Mouse (Mus musculus): ENCODE measurements around the gene Fndc3b. TPM values are rescaled to one million over a fixed set of nuclear protein-coding genes. Genes with fewer than 3 reads are reported as not detected.

Fndc3b gene
- polyA plus RNA-seq, 1 experiment from 2014 or later: 12.0 TPM

GRCm38 (mm10) chr3:27691486-27692160 lies 19.5 kb downstream of the Fndc3b start:
- Histone ChIP-seq H3K9me3 (ENCODE audit: control insufficient read depth, low read length) (no peaks in the 10 kb centered on the region), H3K4me3 (ENCODE audit: low read depth, low read length) (no peak overlapping the region), H3K4me1 (ENCODE audit: control insufficient read depth, insufficient read depth, low read length) (0 out of 2 replicates have a peak, but pooled peaks cover 3% of the 10 kb centered on the region), H3K36me3 (ENCODE audit: control insufficient read depth, insufficient read depth, low read length) (no peaks in the 10 kb centered on the region), H3K27me3 (ENCODE audit: control insufficient read depth, insufficient read depth, low read length) (no peaks in the 10 kb centered on the region), H3K9ac (ENCODE audit: low read length) (no peak overlapping the region), H3K27ac (replicated peaks; ENCODE audit: low read depth, low read length) (no peak overlapping the region), H3K4me2 (ENCODE audit: low read depth, severe bottlenecking) (no peak overlapping the region)
- ATAC-seq (ENCODE audit: insufficient number of reproducible peaks, low FRiP score, low TSS enrichment, low read depth) (no peak), DNase-seq (ENCODE audit: low spot score) (no peak)
- 91% methylated on average over 9 of the region's 9 CpGs for WGBS

- Histone ChIP-seq H3K4me1 (ENCODE audit: control insufficient read depth, insufficient read depth, low read length) (0 out of 2 replicates have a peak, but pooled peaks cover 3% of the 10 kb centered on the region), H3K27me3 (ENCODE audit: control insufficient read depth, insufficient read depth, low read length) (no peaks in the 10 kb centered on the region), H3K4me3 (ENCODE audit: low read depth, low read length) (no peak overlapping the region), H3K4me2 (ENCODE audit: low read depth, severe bottlenecking) (no peak overlapping the region), H3K9me3 (ENCODE audit: control insufficient read depth, low read length) (no peaks in the 10 kb centered on the region), H3K27ac (replicated peaks; ENCODE audit: low read depth, low read length) (no peak overlapping the region), H3K9ac (ENCODE audit: low read length) (no peak overlapping the region), H3K36me3 (ENCODE audit: control insufficient read depth, insufficient read depth, low read length) (no peaks in the 10 kb centered on the region)
- WGBS: 80% methylated on average over 6 of the region's 6 CpGs
- DNase-seq (ENCODE audit: low spot score) (no peak), ATAC-seq (ENCODE audit: insufficient number of reproducible peaks, low FRiP score, low TSS enrichment, low read depth) (no peak)
Observed at GRCm38 (mm10) chr3:27690030-27690429, 21.1 kb downstream of the Fndc3b start.

GRCm38 (mm10) chr3:27689149-27689865 lies 21.8 kb downstream of the Fndc3b start:
- Histone ChIP-seq H3K27me3 (ENCODE audit: control insufficient read depth, insufficient read depth, low read length) (no peaks in the 10 kb centered on the region), H3K4me1 (ENCODE audit: control insufficient read depth, insufficient read depth, low read length) (0 out of 2 replicates have a peak, but pooled peaks cover 3% of the 10 kb centered on the region), H3K4me3 (ENCODE audit: low read depth, low read length) (no peak overlapping the region), H3K36me3 (ENCODE audit: control insufficient read depth, insufficient read depth, low read length) (no peaks in the 10 kb centered on the region), H3K9me3 (ENCODE audit: control insufficient read depth, low read length) (no peaks in the 10 kb centered on the region), H3K27ac (replicated peaks; ENCODE audit: low read depth, low read length) (no peak overlapping the region), H3K4me2 (ENCODE audit: low read depth, severe bottlenecking) (no peak overlapping the region), H3K9ac (ENCODE audit: low read length) (no peak overlapping the region)
- 88% methylated on average over 12 of the region's 12 CpGs for WGBS
- DNase-seq (ENCODE audit: low spot score) (no peak), ATAC-seq (ENCODE audit: insufficient number of reproducible peaks, low FRiP score, low TSS enrichment, low read depth) (no peak)

- no peaks in the 10 kb centered on the region for H3K9me3 ChIP-seq (ENCODE audit: control insufficient read depth, low read length)
- 87% methylated on average over 19 of the region's 19 CpGs for WGBS
- DNase-seq (ENCODE audit: low spot score) (no peak), ATAC-seq (ENCODE audit: insufficient number of reproducible peaks, low FRiP score, low TSS enrichment, low read depth) (no peak)
- H3K4me1 ChIP-seq (ENCODE audit: control insufficient read depth, insufficient read depth, low read length): peaks cover 3% of the 10 kb centered on the region; the same call in 1 of the 2 replicates
- H3K4me3 ChIP-seq (ENCODE audit: low read depth, low read length): no peak overlapping the region
- H3K27ac ChIP-seq (replicated peaks; ENCODE audit: low read depth, low read length): no peak overlapping the region
- H3K9ac ChIP-seq (ENCODE audit: low read length): no peak overlapping the region
- no peaks in the 10 kb centered on the region for H3K27me3 ChIP-seq (ENCODE audit: control insufficient read depth, insufficient read depth, low read length)
- H3K36me3 ChIP-seq (ENCODE audit: control insufficient read depth, insufficient read depth, low read length): no peaks in the 10 kb centered on the region
- no peak overlapping the region for H3K4me2 ChIP-seq (ENCODE audit: low read depth, severe bottlenecking)
Observed at GRCm38 (mm10) chr3:27686732-27687491, 24.2 kb downstream of the Fndc3b start.

- no peaks in the 10 kb centered on the region for H3K9me3 ChIP-seq (ENCODE audit: control insufficient read depth, low read length)
- ATAC-seq (ENCODE audit: insufficient number of reproducible peaks, low FRiP score, low TSS enrichment, low read depth): no peak
- WGBS: 85% methylated on average over 14 of the region's 14 CpGs
- no peaks in the 10 kb centered on the region for H3K27me3 ChIP-seq (ENCODE audit: control insufficient read depth, insufficient read depth, low read length)
- no peaks in the 10 kb centered on the region for H3K36me3 ChIP-seq (ENCODE audit: control insufficient read depth, insufficient read depth, low read length)
- no peak overlapping the region for H3K4me2 ChIP-seq (ENCODE audit: low read depth, severe bottlenecking)
- peaks cover 3% of the 10 kb centered on the region; the same call in 1 of the 2 replicates for H3K4me1 ChIP-seq (ENCODE audit: control insufficient read depth, insufficient read depth, low read length)
- H3K9ac ChIP-seq (ENCODE audit: low read length): no peak overlapping the region
- DNase-seq (ENCODE audit: low spot score): no peak
- no peak overlapping the region for H3K4me3 ChIP-seq (ENCODE audit: low read depth, low read length)
- no peak overlapping the region for H3K27ac ChIP-seq (replicated peaks; ENCODE audit: low read depth, low read length)
Observed at GRCm38 (mm10) chr3:27685650-27686208, 25.4 kb downstream of the Fndc3b start.

- Histone ChIP-seq H3K4me1 (ENCODE audit: control insufficient read depth, insufficient read depth, low read length) (peaks cover 3% of the 10 kb centered on the region; the same call in 1 of the 2 replicates), H3K27ac (replicated peaks; ENCODE audit: low read depth, low read length) (no peak overlapping the region), H3K36me3 (ENCODE audit: control insufficient read depth, insufficient read depth, low read length) (no peaks in the 10 kb centered on the region), H3K9me3 (ENCODE audit: control insufficient read depth, low read length) (no peaks in the 10 kb centered on the region), H3K27me3 (ENCODE audit: control insufficient read depth, insufficient read depth, low read length) (no peaks in the 10 kb centered on the region), H3K4me3 (ENCODE audit: low read depth, low read length) (no peak overlapping the region), H3K9ac (ENCODE audit: low read length) (no peak overlapping the region), H3K4me2 (ENCODE audit: low read depth, severe bottlenecking) (no peak overlapping the region)
- WGBS: 92% methylated on average over 6 of the region's 6 CpGs
- no peak for DNase-seq (ENCODE audit: low spot score)
- no peak for ATAC-seq (ENCODE audit: insufficient number of reproducible peaks, low FRiP score, low TSS enrichment, low read depth)
Observed at GRCm38 (mm10) chr3:27685134-27685533, 26.0 kb downstream of the Fndc3b start.

- Histone ChIP-seq H3K27ac (replicated peaks; ENCODE audit: low read depth, low read length) (no peak overlapping the region), H3K4me1 (ENCODE audit: control insufficient read depth, insufficient read depth, low read length) (peaks cover 3% of the 10 kb centered on the region; the same call in 1 of the 2 replicates), H3K4me3 (ENCODE audit: low read depth, low read length) (no peak overlapping the region), H3K27me3 (ENCODE audit: control insufficient read depth, insufficient read depth, low read length) (no peaks in the 10 kb centered on the region), H3K9ac (ENCODE audit: low read length) (no peak overlapping the region), H3K9me3 (ENCODE audit: control insufficient read depth, low read length) (no peaks in the 10 kb centered on the region), H3K36me3 (ENCODE audit: control insufficient read depth, insufficient read depth, low read length) (no peaks in the 10 kb centered on the region), H3K4me2 (ENCODE audit: low read depth, severe bottlenecking) (no peak overlapping the region)
- 76% methylated on average over 4 of the region's 4 CpGs for WGBS
- ATAC-seq (ENCODE audit: insufficient number of reproducible peaks, low FRiP score, low TSS enrichment, low read depth) (no peak), DNase-seq (ENCODE audit: low spot score) (no peak)
Observed at GRCm38 (mm10) chr3:27683374-27683773, 27.7 kb downstream of the Fndc3b start.

GRCm38 (mm10) chr3:27677574-27677973 lies 33.5 kb downstream of the Fndc3b start:
- H3K27me3 ChIP-seq (ENCODE audit: control insufficient read depth, insufficient read depth, low read length): no peaks in the 10 kb centered on the region
- no peaks in the 10 kb centered on the region for H3K4me1 ChIP-seq (ENCODE audit: control insufficient read depth, insufficient read depth, low read length)
- no peak overlapping the region for H3K9ac ChIP-seq (ENCODE audit: low read length)
- H3K36me3 ChIP-seq (ENCODE audit: control insufficient read depth, insufficient read depth, low read length): no peaks in the 10 kb centered on the region
- no peak overlapping the region for H3K4me2 ChIP-seq (ENCODE audit: low read depth, severe bottlenecking)
- ATAC-seq (ENCODE audit: insufficient number of reproducible peaks, low FRiP score, low TSS enrichment, low read depth): no peak
- no peak overlapping the region for H3K4me3 ChIP-seq (ENCODE audit: low read depth, low read length)
- DNase-seq (ENCODE audit: low spot score): no peak
- no peak overlapping the region for H3K27ac ChIP-seq (replicated peaks; ENCODE audit: low read depth, low read length)
- H3K9me3 ChIP-seq (ENCODE audit: control insufficient read depth, low read length): no peaks in the 10 kb centered on the region
- 40% methylated on average over 6 of the region's 6 CpGs for WGBS
